Mouse (Mus musculus): ENCODE results near the gene Trak1.
A peak's percentile ranks its signal among the peaks of the same experiment; 100 is the strongest.
"Not testable (repeated sequence)": the region's sequence is repeated elsewhere in the genome, so short reads cannot be mapped to it uniquely, and the experiment has no call there.

Trak1 gene

GRCm38 (mm10) chr9:121320433-121320832, 23.1 kb downstream of the Trak1 start:
- no peak for DNase-seq (ENCODE audit: low spot score)

GRCm38 (mm10) chr9:121321118-121321517, 23.8 kb downstream of the Trak1 start:
- DNase-seq (ENCODE audit: low spot score) = no peak

GRCm38 (mm10) chr9:121322034-121322433, 24.7 kb downstream of the Trak1 start:
- DNase-seq (ENCODE audit: low spot score) = no peak

GRCm38 (mm10) chr9:121328342-121328741, 31.0 kb downstream of the Trak1 start:
- DNase-seq (ENCODE audit: low spot score) = not testable (repeated sequence)

- no peak for DNase-seq (ENCODE audit: low spot score)
Measured at GRCm38 (mm10) chr9:121329181-121329580, 31.9 kb downstream of the Trak1 start.

- no peak for DNase-seq (ENCODE audit: low spot score)
Measured at GRCm38 (mm10) chr9:121330065-121330464, 32.8 kb downstream of the Trak1 start.

GRCm38 (mm10) chr9:121331438-121331837, 34.1 kb downstream of the Trak1 start:
- DNase-seq (ENCODE audit: low spot score) = peak; percentile 50

GRCm38 (mm10) chr9:121331878-121332630, 34.8 kb downstream of the Trak1 start:
- peak; percentile 73 for DNase-seq (ENCODE audit: low spot score)

- DNase-seq (ENCODE audit: low spot score) = no peak
Measured at GRCm38 (mm10) chr9:121333559-121333958, 36.3 kb downstream of the Trak1 start.

GRCm38 (mm10) chr9:121334311-121334851, 37.1 kb downstream of the Trak1 start:
- DNase-seq (ENCODE audit: low spot score) = no peak

GRCm38 (mm10) chr9:121335568-121335967, 38.3 kb downstream of the Trak1 start:
- no peak for DNase-seq (ENCODE audit: low spot score)

GRCm38 (mm10) chr9:121336324-121336946, 39.1 kb downstream of the Trak1 start:
- DNase-seq (ENCODE audit: low spot score) = no peak

- peak; percentile 77 for DNase-seq (ENCODE audit: low spot score)
Measured at GRCm38 (mm10) chr9:121337216-121337937, 40.1 kb downstream of the Trak1 start.

- no peak for DNase-seq (ENCODE audit: low spot score)
Measured at GRCm38 (mm10) chr9:121337938-121338289, 40.6 kb downstream of the Trak1 start.

- no peak for DNase-seq (ENCODE audit: low spot score)
Measured at GRCm38 (mm10) chr9:121341832-121342231, 44.5 kb downstream of the Trak1 start.

- no peak for DNase-seq (ENCODE audit: low spot score)
Measured at GRCm38 (mm10) chr9:121342510-121343110, 45.3 kb downstream of the Trak1 start.

GRCm38 (mm10) chr9:121343122-121343876, 46.0 kb downstream of the Trak1 start:
- no peak for DNase-seq (ENCODE audit: low spot score)

- DNase-seq (ENCODE audit: low spot score) = no peak
Measured at GRCm38 (mm10) chr9:121344344-121344743, 47.0 kb downstream of the Trak1 start.

- no peak for DNase-seq (ENCODE audit: low spot score)
Measured at GRCm38 (mm10) chr9:121345427-121346130, 48.3 kb downstream of the Trak1 start.

- no peak for DNase-seq (ENCODE audit: low spot score)
Measured at GRCm38 (mm10) chr9:121346635-121347034, 49.3 kb downstream of the Trak1 start.

GRCm38 (mm10) chr9:121347981-121348380, 50.7 kb downstream of the Trak1 start:
- DNase-seq (ENCODE audit: low spot score) = peak; percentile 72

Measured in MN1 (cell line).